Mouse (Mus musculus) lung, embryonic 15.5 days (tissue): ENCODE results near the gene Slc35g1. TPM values are rescaled to one million over a fixed set of nuclear protein-coding genes. Genes with fewer than 3 reads are reported as not detected.

Experiments
- ATAC-seq: fragments of 200-750 bp; cut with Nextera tagmentation; 2 replicates; pipeline ENCODE4 v1.8.0; 2017; ENCODE audit warnings: moderate number of reproducible peaks, borderline replicate concordance; ENCODE audit not compliant: low FRiP score, low TSS enrichment; ENCODE audit errors: extremely low read depth
- H3K27ac ChIP-seq: fragments of 300-500 bp; sonication (generic); 2 replicates; pipeline ENCODE4 v1.5.1; 2015; ENCODE audit warnings: moderate library complexity, mild to moderate bottlenecking, inconsistent platforms
- H3K27me3 ChIP-seq: fragments of 300-500 bp; sonication (generic); 2 replicates; pipeline ENCODE4 v1.6.1; 2015; ENCODE audit warnings: inconsistent platforms
- H3K36me3 ChIP-seq: fragments of 300-500 bp; sonication (generic); 2 replicates; pipeline ENCODE4 v1.6.1; 2015; ENCODE audit warnings: inconsistent platforms
- H3K4me1 ChIP-seq: fragments of 300-500 bp; sonication (generic); 2 replicates; pipeline ENCODE4 v1.6.1; 2015; ENCODE audit warnings: inconsistent platforms
- H3K4me2 ChIP-seq: fragments of 300-500 bp; sonication (generic); 2 replicates; pipeline ENCODE4 v1.6.1; 2015; ENCODE audit warnings: inconsistent platforms, mild to moderate bottlenecking, moderate library complexity
- H3K4me3 ChIP-seq: fragments of 300-500 bp; sonication (generic); 2 replicates; pipeline ENCODE4 v1.5.1; 2015; ENCODE audit warnings: mild to moderate bottlenecking, inconsistent platforms
- H3K9ac ChIP-seq: fragments of 300-500 bp; sonication (generic); 2 replicates; pipeline ENCODE4 v1.6.1; 2015; ENCODE audit warnings: inconsistent platforms
- H3K9me3 ChIP-seq: fragments of 300-500 bp; sonication (generic); 2 replicates; pipeline ENCODE4 v1.6.1; 2016; ENCODE audit warnings: inconsistent platforms
- WGBS: fragments of 180-500 bp; shearing (Covaris S2); methylation state at CpG from one replicate; pipeline ENCODE4 v1.1.7; 2015; 5-methylcytosine and 5-hydroxymethylcytosine counted together
- polyA plus RNA-seq: library from polyadenylated mRNA; unstranded; fragments of >200 nt; fragmentation: Nextera tagmentation; extraction: Ambion mirVana; gene quantifications from 2 replicates; pipeline ENCODE4 v1.2.1, GENCODE M21; 2015

Slc35g1 gene
- polyA plus RNA-seq, 1 experiment from 2014 or later, result 3.8 TPM

- H3K9me3 ChIP-seq, result no peaks in the 10 kb centered on the region
- no peaks in the 10 kb centered on the region for H3K36me3 ChIP-seq
- no peak overlapping the region for H3K4me2 ChIP-seq
- H3K4me1 ChIP-seq, result no peaks in the 10 kb centered on the region
- no peak overlapping the region for H3K9ac ChIP-seq
- no peak overlapping the region for H3K4me3 ChIP-seq
- WGBS, result 75% methylated on average over 7 of the region's 7 CpGs
- no peaks in the 10 kb centered on the region for H3K27me3 ChIP-seq
- no peak for ATAC-seq
- H3K27ac ChIP-seq, result no peak overlapping the region
Measured at GRCm38 (mm10) chr19:38431326-38431725, 35.5 kb downstream of the Slc35g1 start.

GRCm38 (mm10) chr19:38432021-38432420 is 36.2 kb downstream of the Slc35g1 start:
- Histone ChIP-seq H3K4me3 (no peak overlapping the region), H3K9me3 (no peaks in the 10 kb centered on the region), H3K4me2 (no peak overlapping the region), H3K36me3 (no peaks in the 10 kb centered on the region), H3K4me1 (no peaks in the 10 kb centered on the region), H3K27ac (no peak overlapping the region), H3K27me3 (no peaks in the 10 kb centered on the region), H3K9ac (no peak overlapping the region)
- ATAC-seq, result no peak
- 79% methylated on average over 3 of the region's 3 CpGs for WGBS

- no peak overlapping the region for H3K9ac ChIP-seq
- no peak overlapping the region for H3K4me2 ChIP-seq
- H3K4me1 ChIP-seq, result no peaks in the 10 kb centered on the region
- no peaks in the 10 kb centered on the region for H3K27me3 ChIP-seq
- no peak for ATAC-seq
- 73% methylated on average over 2 of the region's 2 CpGs for WGBS
- no peaks in the 10 kb centered on the region for H3K36me3 ChIP-seq
- no peak overlapping the region for H3K27ac ChIP-seq
- H3K9me3 ChIP-seq, result no peaks in the 10 kb centered on the region
- H3K4me3 ChIP-seq, result no peak overlapping the region
Measured at GRCm38 (mm10) chr19:38433381-38433780, 37.6 kb downstream of the Slc35g1 start.

- Histone ChIP-seq H3K27me3 (no peaks in the 10 kb centered on the region), H3K36me3 (no peaks in the 10 kb centered on the region), H3K9ac (no peak overlapping the region), H3K9me3 (no peaks in the 10 kb centered on the region), H3K4me3 (no peak overlapping the region), H3K4me2 (no peak overlapping the region), H3K4me1 (no peaks in the 10 kb centered on the region), H3K27ac (no peak overlapping the region)
- 90% methylated on average over 15 of the region's 15 CpGs for WGBS
- no peak for ATAC-seq
Measured at GRCm38 (mm10) chr19:38435221-38435620, 39.4 kb downstream of the Slc35g1 start.

- 46% methylated on average over 8 of the region's 8 CpGs for WGBS
- no peak for ATAC-seq
- no peaks in the 10 kb centered on the region for H3K4me1 ChIP-seq
- H3K4me2 ChIP-seq, result no peak overlapping the region
- H3K36me3 ChIP-seq, result no peaks in the 10 kb centered on the region
- no peaks in the 10 kb centered on the region for H3K9me3 ChIP-seq
- H3K27me3 ChIP-seq, result no peaks in the 10 kb centered on the region
- H3K9ac ChIP-seq, result no peak overlapping the region
- no peak overlapping the region for H3K27ac ChIP-seq
- no peak overlapping the region for H3K4me3 ChIP-seq
Measured at GRCm38 (mm10) chr19:38441860-38442259, 46.1 kb downstream of the Slc35g1 start.

- no peaks in the 10 kb centered on the region for H3K4me1 ChIP-seq
- no peaks in the 10 kb centered on the region for H3K27me3 ChIP-seq
- no peak overlapping the region for H3K27ac ChIP-seq
- no peak overlapping the region for H3K4me2 ChIP-seq
- H3K9me3 ChIP-seq, result no peaks in the 10 kb centered on the region
- no peak overlapping the region for H3K9ac ChIP-seq
- H3K4me3 ChIP-seq, result no peak overlapping the region
- ATAC-seq, result no peak
- H3K36me3 ChIP-seq, result no peaks in the 10 kb centered on the region
- WGBS, result 56% methylated on average over 5 of the region's 5 CpGs
Measured at GRCm38 (mm10) chr19:38445758-38446157, 50.0 kb downstream of the Slc35g1 start.

Other genes starting within 250 kb of the Slc35g1 start
- gene Fra10ac1, start 171.8 kb upstream of the Slc35g1 start, polyA plus RNA-seq, result 33.2 and 36.4 TPM in 2 replicates
- 0.15 and 0.39 TPM in 2 replicates for gene Lgi1, start 131.4 kb upstream of the Slc35g1 start, polyA plus RNA-seq
- gene Plce1, start 85.1 kb downstream of the Slc35g1 start, polyA plus RNA-seq, result 3.3 and 4.8 TPM in 2 replicates